In genomic region chr5:114378936-114379335, GRCm38 (mm10) we compare ENCODE assay signal across 8 mouse cellular contexts. TPM values are rescaled to one million over a fixed set of nuclear protein-coding genes. Genes with fewer than 3 reads are reported as not detected.
DNase-seq lines count a peak whose midpoint lies in the region; ATAC-seq and TF ChIP-seq lines count a peak whose summit lies in the region.

No protein-coding gene starts in this region.

- H3K9ac ChIP-seq in liver, adult 2 months (ENCODE audit: low read depth, low read length): peak overlapping the region; percentile 60
- peak overlapping the region; percentile 85 for H3K9ac ChIP-seq in forebrain, embryonic 16.5 days (replicated peaks; ENCODE audit: low read depth, low read length)
- peak overlapping the region; percentile 93; the same call in 1 of the 2 replicates for H3K9ac ChIP-seq in liver, embryonic 15.5 days

- ATAC-seq in forebrain, embryonic 16.5 days: no peak
- no peak for ATAC-seq in liver, embryonic 15.5 days (ENCODE audit: insufficient read depth)
- ATAC-seq in megakaryocyte-erythroid progenitor cell, adult 5-6 weeks (replicated peaks; ENCODE audit: low FRiP score, low TSS enrichment, poor library complexity, severe bottlenecking): no peak

- H3K27ac ChIP-seq in liver, adult 2 months (replicated peaks; ENCODE audit: insufficient read depth, low read depth, low read length): no peak overlapping the region
- H3K27ac ChIP-seq in forebrain, embryonic 16.5 days (ENCODE audit: low read length): no peak overlapping the region
- peak overlapping the region; percentile 90 for H3K27ac ChIP-seq in liver, embryonic 15.5 days (replicated peaks)
- peak overlapping the region; percentile 83 for H3K27ac ChIP-seq in small intestine, adult 2 months (ENCODE audit: insufficient read depth, low read depth, low read length)

- DNase-seq in liver, adult 2 months (ENCODE audit: extremely low read depth, low read depth, low spot score): peak; percentile 17
- no peak for DNase-seq in liver
- DNase-seq in layer of hippocampus, postnatal 14 days (ENCODE audit: low spot score in 2 of 2): no peak
- DNase-seq in thymus, adult 18-20 months: no peak

- peaks cover 58% of the 10 kb centered on the region for H3K79me2 ChIP-seq in liver, adult 2 months (ENCODE audit: control insufficient read depth, insufficient read depth, low read length)

- H3K27me3 ChIP-seq in liver, adult 2 months (ENCODE audit: control insufficient read depth, insufficient read depth, low read length): no peaks in the 10 kb centered on the region
- H3K27me3 ChIP-seq in forebrain, embryonic 16.5 days (replicated peaks; ENCODE audit: control insufficient read depth, insufficient read depth, low read length): no peaks in the 10 kb centered on the region
- H3K27me3 ChIP-seq in liver, embryonic 15.5 days: no peaks in the 10 kb centered on the region
- no peaks in the 10 kb centered on the region for H3K27me3 ChIP-seq in small intestine, adult 2 months (ENCODE audit: control insufficient read depth, insufficient read depth, low read length)

- no peak for TF ChIP-seq POLR2A in liver, adult 2 months (IDR thresholded peaks at IDR 0.05; ENCODE audit: extremely low read depth, insufficient read depth, low read length)
- no peak for TF ChIP-seq POLR2A in small intestine, adult 2 months (IDR thresholded peaks at IDR 0.05; ENCODE audit: low read depth, low read length)

- no peaks in the 10 kb centered on the region for H3K9me3 ChIP-seq in forebrain, embryonic 16.5 days (ENCODE audit: control insufficient read depth, low read length)
- no peaks in the 10 kb centered on the region for H3K9me3 ChIP-seq in liver, embryonic 15.5 days (replicated peaks)

- H3K4me3 ChIP-seq in liver, adult 2 months (ENCODE audit: insufficient read depth, low read depth, low read length): no peak overlapping the region
- H3K4me3 ChIP-seq in forebrain, embryonic 16.5 days (replicated peaks; ENCODE audit: low read length): peak overlapping the region; percentile 62
- H3K4me3 ChIP-seq in liver, embryonic 15.5 days (replicated peaks): peak overlapping the region; percentile 83
- H3K4me3 ChIP-seq in small intestine, adult 2 months (ENCODE audit: low read depth, low read length): peak overlapping the region; percentile 40

- TF ChIP-seq CTCF in liver, adult 2 months (IDR thresholded peaks at IDR 0.05; ENCODE audit: low read depth, low read length): no peak
- TF ChIP-seq CTCF in small intestine, adult 2 months (IDR thresholded peaks at IDR 0.05; ENCODE audit: extremely low read depth, insufficient read length, insufficient replicate concordance, low read depth, low read length): no peak

- no peaks in the 10 kb centered on the region for H3K36me3 ChIP-seq in liver, adult 2 months (ENCODE audit: control insufficient read depth, insufficient read depth, low read length)
- peaks cover 7% of the 10 kb centered on the region for H3K36me3 ChIP-seq in forebrain, embryonic 16.5 days (ENCODE audit: control insufficient read depth, insufficient read depth)
- peaks cover 9% of the 10 kb centered on the region for H3K36me3 ChIP-seq in liver, embryonic 15.5 days (replicated peaks)
- no peaks in the 10 kb centered on the region for H3K36me3 ChIP-seq in small intestine, adult 2 months (ENCODE audit: control insufficient read depth, insufficient read depth, low read length)

- 21% methylated on average over 6 of the region's 6 CpGs for WGBS in liver, adult 2 months
- WGBS in forebrain, embryonic 16.5 days: 27% methylated on average over 6 of the region's 6 CpGs
- 25% methylated on average over 6 of the region's 6 CpGs for WGBS in liver, embryonic 15.5 days (ENCODE audit: insufficient replicate concordance)
- WGBS in small intestine, adult 2 months: 28% methylated on average over 6 of the region's 6 CpGs

- peaks cover 7% of the 10 kb centered on the region; the same call in 1 of the 2 replicates for H3K4me1 ChIP-seq in liver, adult 2 months (ENCODE audit: control insufficient read depth, insufficient read depth, low read length)
- H3K4me1 ChIP-seq in forebrain, embryonic 16.5 days (replicated peaks; ENCODE audit: control insufficient read depth, insufficient read depth, low read length): peaks cover 40% of the 10 kb centered on the region
- H3K4me1 ChIP-seq in liver, embryonic 15.5 days (replicated peaks): peaks cover 74% of the 10 kb centered on the region
- H3K4me1 ChIP-seq in small intestine, adult 2 months (ENCODE audit: control insufficient read depth, insufficient read depth, insufficient read length, low read length): peaks cover 33% of the 10 kb centered on the region

- peak overlapping the region; percentile 84 for H3K4me2 ChIP-seq in forebrain, embryonic 16.5 days (ENCODE audit: low read length)
- peak overlapping the region; percentile 98 for H3K4me2 ChIP-seq in liver, embryonic 15.5 days

RNA-seq across cellular contexts. Expression of gene Kctd10, which starts 1.4 kb away (rescaled TPM):
- 11.4 and 12.8 TPM in 2 replicates for total RNA-seq in liver, adult 2 months (2014; rRNA removed)
- 14.4 and 15.1 TPM in 2 replicates for polyA plus RNA-seq in liver, adult 2 months (2012; rRNA removed)
- polyA plus RNA-seq in forebrain, embryonic 16.5 days (2015; fragmentation: Nextera tagmentation; extraction: Ambion mirVana): 90.4 and 98.5 TPM in 2 replicates
- polyA plus RNA-seq in liver, embryonic 15.5 days (2015; fragmentation: Nextera tagmentation; extraction: Ambion mirVana): 21.1 and 22.6 TPM in 2 replicates
- polyA plus RNA-seq in small intestine, adult 2 months (2012; rRNA removed): 47.1 and 80.2 TPM in 2 replicates
- total RNA-seq in layer of hippocampus, postnatal 14 days (2021): 10 to 100 TPM; 37.6 to 41.4 TPM
- 33.3 and 36.1 TPM in 2 replicates for total RNA-seq in megakaryocyte-erythroid progenitor cell, adult 5-6 weeks (2014; fragmentation: Nextera tagmentation)
- 38.8 and 45.1 TPM in 2 replicates for total RNA-seq in megakaryocyte-erythroid progenitor cell, adult 5-6 weeks (2017)

RNA-seq across cellular contexts. Expression of gene Ube3b, which starts 1.5 kb away (rescaled TPM):
- 15.8 and 21.2 TPM in 2 replicates for total RNA-seq in liver, adult 2 months (2014; rRNA removed)
- polyA plus RNA-seq in liver, adult 2 months (2012; rRNA removed): 46.2 and 52.3 TPM in 2 replicates
- 44.9 and 47.5 TPM in 2 replicates for polyA plus RNA-seq in forebrain, embryonic 16.5 days (2015; fragmentation: Nextera tagmentation; extraction: Ambion mirVana)
- polyA plus RNA-seq in liver, embryonic 15.5 days (2015; fragmentation: Nextera tagmentation; extraction: Ambion mirVana): 17.1 and 18.4 TPM in 2 replicates
- 36.6 and 76.1 TPM in 2 replicates for polyA plus RNA-seq in small intestine, adult 2 months (2012; rRNA removed)
- total RNA-seq in layer of hippocampus, postnatal 14 days (2021): 10 to 100 TPM; 72.6 to 85.0 TPM
- 39.5 and 50.3 TPM in 2 replicates for total RNA-seq in megakaryocyte-erythroid progenitor cell, adult 5-6 weeks (2014; fragmentation: Nextera tagmentation)
- 16.6 and 17.3 TPM in 2 replicates for total RNA-seq in megakaryocyte-erythroid progenitor cell, adult 5-6 weeks (2017)

Comparison
In these comparisons a context has a peak if more than half of its experiments do, and no peak if none do; other contexts are left out.
1. H3K27ac ChIP-seq: peak in liver, embryonic 15.5 days (single experiment) and small intestine, adult 2 months (single experiment); none in liver, adult 2 months (single experiment) and forebrain, embryonic 16.5 days (single experiment).
2. Peak in every context shown above with its lines, with median percentiles within 50 percentile points of each other: H3K9ac ChIP-seq.